Mouse (Mus musculus): ENCODE measurements around the gene Shc4. TPM values are rescaled to one million over a fixed set of nuclear protein-coding genes. Genes with fewer than 3 reads are reported as not detected.

The Shc4 gene
- polyA plus RNA-seq, 1 experiment, result 4.8 TPM

GRCm38 (mm10) chr2:125650038-125650437 lies 73.9 kb downstream of the Shc4 start:
- no peak for DNase-seq (ENCODE audit: extremely low spot score in 1 of 2, low spot score in 1 of 2)

- DNase-seq (ENCODE audit: extremely low spot score in 1 of 2, low spot score in 1 of 2), result no peak
These were observed 79.0 kb downstream of the Shc4 start for GRCm38 (mm10) chr2:125644912-125645311.

GRCm38 (mm10) chr2:125637331-125637730 lies 86.6 kb downstream of the Shc4 start:
- DNase-seq (ENCODE audit: extremely low spot score in 1 of 2, low spot score in 1 of 2), result no peak

GRCm38 (mm10) chr2:125630010-125630409 lies 93.9 kb downstream of the Shc4 start:
- DNase-seq (ENCODE audit: extremely low spot score in 1 of 2, low spot score in 1 of 2), result no peak

GRCm38 (mm10) chr2:125628487-125628886 lies 95.5 kb downstream of the Shc4 start:
- DNase-seq (ENCODE audit: extremely low spot score in 1 of 2, low spot score in 1 of 2), result no peak

- DNase-seq (ENCODE audit: extremely low spot score in 1 of 2, low spot score in 1 of 2), result no peak
These were observed 97.4 kb downstream of the Shc4 start for GRCm38 (mm10) chr2:125626536-125626935.

- DNase-seq (ENCODE audit: extremely low spot score in 1 of 2, low spot score in 1 of 2), result peak; percentile 93 to 97
These were observed 99.1 kb downstream of the Shc4 start, which contains the start of gene Cep152 for GRCm38 (mm10) chr2:125624837-125625351. Gene Cep152 (minus strand): TSS chr2:125625113.

- DNase-seq (ENCODE audit: extremely low spot score in 1 of 2, low spot score in 1 of 2), result no peak
These were observed 99.7 kb downstream of the Shc4 start for GRCm38 (mm10) chr2:125624127-125624685.

GRCm38 (mm10) chr2:125623211-125623610 lies 100.7 kb downstream of the Shc4 start:
- DNase-seq (ENCODE audit: extremely low spot score in 1 of 2, low spot score in 1 of 2), result no peak

- DNase-seq (ENCODE audit: extremely low spot score in 1 of 2, low spot score in 1 of 2), result no peak
These were observed 103.6 kb downstream of the Shc4 start for GRCm38 (mm10) chr2:125620213-125620907.

- no peak for DNase-seq (ENCODE audit: extremely low spot score in 1 of 2, low spot score in 1 of 2)
These were observed 108.0 kb downstream of the Shc4 start for GRCm38 (mm10) chr2:125615858-125616424.

- DNase-seq (ENCODE audit: extremely low spot score in 1 of 2, low spot score in 1 of 2), result no peak
These were observed 108.5 kb downstream of the Shc4 start for GRCm38 (mm10) chr2:125615440-125615839.

- DNase-seq (ENCODE audit: extremely low spot score in 1 of 2, low spot score in 1 of 2), result peak in 1 of 2 experiments; percentile 9
These were observed 117.6 kb downstream of the Shc4 start for GRCm38 (mm10) chr2:125606220-125606845.

- peak in 1 of 2 experiments; percentile 77 for DNase-seq (ENCODE audit: extremely low spot score in 1 of 2, low spot score in 1 of 2)
These were observed 119.3 kb downstream of the Shc4 start for GRCm38 (mm10) chr2:125604646-125605045.

- DNase-seq (ENCODE audit: extremely low spot score in 1 of 2, low spot score in 1 of 2), result no peak
These were observed 121.0 kb downstream of the Shc4 start for GRCm38 (mm10) chr2:125602970-125603369.

- no peak for DNase-seq (ENCODE audit: extremely low spot score in 1 of 2, low spot score in 1 of 2)
These were observed 125.0 kb downstream of the Shc4 start for GRCm38 (mm10) chr2:125598958-125599357.

GRCm38 (mm10) chr2:125598251-125598650 lies 125.7 kb downstream of the Shc4 start:
- no peak for DNase-seq (ENCODE audit: extremely low spot score in 1 of 2, low spot score in 1 of 2)

- DNase-seq (ENCODE audit: extremely low spot score in 1 of 2, low spot score in 1 of 2), result no peak
These were observed 129.2 kb downstream of the Shc4 start for GRCm38 (mm10) chr2:125594786-125595185.

- no peak for DNase-seq (ENCODE audit: extremely low spot score in 1 of 2, low spot score in 1 of 2)
These were observed 129.9 kb downstream of the Shc4 start for GRCm38 (mm10) chr2:125594072-125594471.

- no peak for DNase-seq (ENCODE audit: extremely low spot score in 1 of 2, low spot score in 1 of 2)
These were observed 132.1 kb downstream of the Shc4 start for GRCm38 (mm10) chr2:125591895-125592294.

GRCm38 (mm10) chr2:125589287-125589686 lies 134.7 kb downstream of the Shc4 start:
- DNase-seq (ENCODE audit: extremely low spot score in 1 of 2, low spot score in 1 of 2), result no peak
